Comparison of ENCODE assay signal across 19 mouse cellular contexts in the genomic region with DNA sequence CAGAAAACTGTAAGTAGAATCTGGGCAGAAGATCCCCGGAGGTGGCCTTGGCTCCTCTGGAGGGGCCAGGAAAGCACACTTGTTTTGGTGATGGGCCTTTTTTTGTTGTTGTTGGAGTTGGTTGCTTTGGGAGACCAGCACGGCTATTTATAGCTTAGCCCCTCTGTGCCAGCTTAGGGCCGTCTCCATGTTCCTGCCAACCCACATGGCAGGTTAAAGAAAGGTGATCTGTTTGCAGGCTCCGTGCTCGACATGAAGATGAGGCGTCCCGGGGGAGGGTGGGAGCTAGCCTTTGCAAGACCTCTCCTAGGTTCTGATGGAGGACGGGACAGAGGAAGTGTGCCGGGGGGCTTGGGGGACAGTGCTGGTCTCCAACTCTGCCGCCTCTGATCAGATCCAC. TPM values are rescaled to one million over a fixed set of nuclear protein-coding genes. Genes with fewer than 3 reads are reported as not detected.
"Had no signal": no experiment of that assay in that cellular context is flagged by ENCODE, and none has a peak within 500 bp of the region (broad histone marks: within the 10 kb centered on the region; RNA-seq: fewer than 3 reads in every experiment).

No protein-coding gene starts in this region.

- H3K4me2 ChIP-seq: limb, embryonic 12.5 days; liver, embryonic 13.5 days; lung, embryonic 15.5 days; midbrain, embryonic 12.5 days; stomach, embryonic 15.5 days had no signal

- ATAC-seq: liver, postnatal 0 days; midbrain, embryonic 16.5 days had no signal

- H3K4me1 ChIP-seq: limb, embryonic 12.5 days; liver, embryonic 13.5 days; lung, embryonic 15.5 days; megakaryocyte, embryonic 14.5 days; midbrain, embryonic 12.5 days; stomach, embryonic 15.5 days had no signal

- H3K36me3 ChIP-seq: limb, embryonic 12.5 days; liver, embryonic 13.5 days; lung, embryonic 15.5 days; midbrain, embryonic 12.5 days; stomach, embryonic 15.5 days had no signal

- H3K27me3 ChIP-seq: liver, embryonic 13.5 days; lung, embryonic 15.5 days; stomach, embryonic 15.5 days had no signal

- H3K9me3 ChIP-seq: limb, embryonic 12.5 days; liver, embryonic 13.5 days; lung, embryonic 15.5 days; megakaryocyte, embryonic 14.5 days; midbrain, embryonic 12.5 days; stomach, embryonic 15.5 days had no signal

- H3K9ac ChIP-seq: limb, embryonic 12.5 days; liver, embryonic 13.5 days; liver, postnatal 0 days; lung, embryonic 15.5 days; midbrain, embryonic 12.5 days; stomach, embryonic 15.5 days had no signal

- H3K27ac ChIP-seq: kidney, postnatal 0 days; limb, embryonic 12.5 days; liver, embryonic 13.5 days; lung, embryonic 15.5 days; macrophage; midbrain, embryonic 12.5 days; stomach, embryonic 15.5 days had no signal

- DNase-seq: kidney, postnatal 36 days; layer of hippocampus, adult 9-11 months; layer of hippocampus, postnatal 36 days; liver; liver, embryonic 13.5 days; liver, postnatal 0 days; lung, postnatal 14 days; thymus, adult 2 months; thymus, postnatal 25 days had no signal

- H3K4me3 ChIP-seq: limb, embryonic 12.5 days; liver, embryonic 13.5 days; lung, embryonic 15.5 days; megakaryocyte, embryonic 14.5 days; midbrain, embryonic 12.5 days; stomach, embryonic 15.5 days had no signal

RNA-seq across cellular contexts. Expression of a gene that starts 24.7 kb away (rescaled TPM):
- total RNA-seq: neutrophil, adult 5-6 weeks had no signal
- polyA plus RNA-seq: macrophage; spleen, adult 2 months had no signal
